Mouse (Mus musculus) ES-CJ7 (cell line): ENCODE results near the gene Cib4.
A peak's percentile ranks its signal among the peaks of the same experiment; 100 is the strongest.

Source experiments
- DNase-seq: peaks from one replicate; pipeline ENCODE4 v3.0.0; 2011; ENCODE audit warnings: low read depth, low spot score

The Cib4 gene

GRCm38 (mm10) chr5:30574367-30574766 is 28.7 kb upstream of the Cib4 start:
- no peak for DNase-seq

- no peak for DNase-seq
Observed at GRCm38 (mm10) chr5:30571820-30572219, 26.2 kb upstream of the Cib4 start.

GRCm38 (mm10) chr5:30568479-30568878 is 22.8 kb upstream of the Cib4 start:
- DNase-seq = no peak

GRCm38 (mm10) chr5:30559986-30560493 is 14.4 kb upstream of the Cib4 start:
- DNase-seq = no peak

- DNase-seq = no peak
Observed at GRCm38 (mm10) chr5:30559421-30559820, 13.8 kb upstream of the Cib4 start.

- DNase-seq = no peak
Observed at GRCm38 (mm10) chr5:30556284-30556683, 10.6 kb upstream of the Cib4 start.

- DNase-seq = no peak
Observed at GRCm38 (mm10) chr5:30554981-30555380, 9.3 kb upstream of the Cib4 start.

GRCm38 (mm10) chr5:30553936-30554335 is 8.3 kb upstream of the Cib4 start:
- DNase-seq = no peak

GRCm38 (mm10) chr5:30552006-30552405 is 6.4 kb upstream of the Cib4 start:
- no peak for DNase-seq

- DNase-seq = no peak
Observed at GRCm38 (mm10) chr5:30551022-30551638, 5.5 kb upstream of the Cib4 start.

GRCm38 (mm10) chr5:30550334-30551021 is 4.8 kb upstream of the Cib4 start:
- DNase-seq = no peak

GRCm38 (mm10) chr5:30548681-30549080 is 3.0 kb upstream of the Cib4 start:
- DNase-seq = peak; percentile 7

GRCm38 (mm10) chr5:30536051-30536570 is 9.5 kb downstream of the Cib4 start:
- DNase-seq = no peak

GRCm38 (mm10) chr5:30534637-30535036 is 11.0 kb downstream of the Cib4 start:
- DNase-seq = no peak

- DNase-seq = no peak
Observed at GRCm38 (mm10) chr5:30528906-30529305, 16.7 kb downstream of the Cib4 start.

- no peak for DNase-seq
Observed at GRCm38 (mm10) chr5:30527129-30527528, 18.5 kb downstream of the Cib4 start.

- no peak for DNase-seq
Observed at GRCm38 (mm10) chr5:30525920-30526836, 19.5 kb downstream of the Cib4 start.

GRCm38 (mm10) chr5:30524213-30524612 is 21.4 kb downstream of the Cib4 start:
- DNase-seq = no peak

- DNase-seq = no peak
Observed at GRCm38 (mm10) chr5:30523131-30523530, 22.5 kb downstream of the Cib4 start.

- DNase-seq = no peak
Observed at GRCm38 (mm10) chr5:30522406-30522805, 23.2 kb downstream of the Cib4 start.

- no peak for DNase-seq
Observed at GRCm38 (mm10) chr5:30520214-30520732, 25.4 kb downstream of the Cib4 start.

- DNase-seq = no peak
Observed at GRCm38 (mm10) chr5:30519494-30519893, 26.1 kb downstream of the Cib4 start.
